Mouse (Mus musculus): ENCODE measurements around the gene Glud1.

GRCm38 (mm10) chr14:34296350-34296749, 14.2 kb upstream of the Glud1 start:
- TF ChIP-seq POLR2A (IDR thresholded peaks at IDR 0.05; ENCODE audit: insufficient read length, low read depth) (no peak), MAX (IDR thresholded peaks at IDR 0.05; ENCODE audit: low read depth) (no peak), MYOD1 (IDR thresholded peaks at IDR 0.05; ENCODE audit: control insufficient read depth in 1 of 3, insufficient read length in 2 of 3, low read depth in 2 of 3) (no peak), E2F4 (IDR thresholded peaks at IDR 0.05; ENCODE audit: insufficient read depth) (no peak)

Measured in myocyte (in vitro differentiated cells).